Mouse (Mus musculus) heart, adult 8-10 months (tissue): ENCODE results near the gene Sh2d3c. TPM values are rescaled to one million over a fixed set of nuclear protein-coding genes. Genes with fewer than 3 reads are reported as not detected.
A peak's percentile ranks its signal among the peaks of the same experiment; 100 is the strongest.

Experiments
- DNase-seq: peaks from one replicate; pipeline ENCODE4 v3.0.0; 2022; ENCODE audit warnings: low spot score
- total RNA-seq, 4 experiments: library from RNA; stranded (reverse); gene quantifications; 2 replicates each; pipeline ENCODE4 v1.2.4; 2022

The Sh2d3c gene
- total RNA-seq, 4 experiments from 2014 or later, result 16.4 to 28.8 (median 21.7) TPM

DNA sequence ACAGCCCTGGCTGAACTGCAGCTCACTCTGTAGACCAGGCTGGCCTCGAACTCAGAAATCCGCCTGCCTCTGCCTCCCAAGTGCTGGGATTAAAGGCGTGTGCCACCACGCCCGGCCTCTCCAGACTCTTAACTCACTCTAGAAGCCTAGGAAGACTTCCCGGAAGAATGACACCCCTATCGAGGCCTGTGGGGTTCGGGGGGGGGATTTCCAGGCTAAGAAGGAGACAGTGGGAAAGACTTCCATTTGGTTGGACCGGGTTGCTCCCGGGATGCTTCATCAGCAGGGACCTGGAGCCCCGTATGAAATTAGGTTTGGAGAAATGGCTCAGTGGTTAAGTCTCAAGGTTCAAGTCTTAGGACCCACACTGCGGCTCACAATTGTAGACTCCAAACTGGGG lies 26.2 kb upstream of the Sh2d3c start:
- no peak for DNase-seq

DNA sequence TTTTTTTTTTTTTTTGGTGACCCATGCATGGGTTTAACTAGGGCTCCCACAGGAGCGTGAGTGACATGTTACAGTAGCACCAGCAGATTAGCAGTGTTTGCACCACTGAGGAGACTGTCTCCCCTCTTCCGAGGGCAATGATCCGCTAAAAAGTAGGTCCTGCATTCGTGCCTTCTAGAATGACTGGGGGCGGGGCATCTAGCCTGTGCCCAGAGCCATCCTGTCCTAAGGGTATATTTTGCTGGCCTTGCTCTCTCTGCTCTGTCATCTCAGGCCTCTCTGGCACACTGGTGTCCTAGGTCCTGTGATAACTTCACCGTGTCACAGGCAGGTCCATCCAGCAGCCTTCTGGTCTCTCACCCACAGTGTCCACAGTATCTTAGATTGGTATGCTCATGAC lies 21.2 kb upstream of the Sh2d3c start:
- no peak for DNase-seq

DNA sequence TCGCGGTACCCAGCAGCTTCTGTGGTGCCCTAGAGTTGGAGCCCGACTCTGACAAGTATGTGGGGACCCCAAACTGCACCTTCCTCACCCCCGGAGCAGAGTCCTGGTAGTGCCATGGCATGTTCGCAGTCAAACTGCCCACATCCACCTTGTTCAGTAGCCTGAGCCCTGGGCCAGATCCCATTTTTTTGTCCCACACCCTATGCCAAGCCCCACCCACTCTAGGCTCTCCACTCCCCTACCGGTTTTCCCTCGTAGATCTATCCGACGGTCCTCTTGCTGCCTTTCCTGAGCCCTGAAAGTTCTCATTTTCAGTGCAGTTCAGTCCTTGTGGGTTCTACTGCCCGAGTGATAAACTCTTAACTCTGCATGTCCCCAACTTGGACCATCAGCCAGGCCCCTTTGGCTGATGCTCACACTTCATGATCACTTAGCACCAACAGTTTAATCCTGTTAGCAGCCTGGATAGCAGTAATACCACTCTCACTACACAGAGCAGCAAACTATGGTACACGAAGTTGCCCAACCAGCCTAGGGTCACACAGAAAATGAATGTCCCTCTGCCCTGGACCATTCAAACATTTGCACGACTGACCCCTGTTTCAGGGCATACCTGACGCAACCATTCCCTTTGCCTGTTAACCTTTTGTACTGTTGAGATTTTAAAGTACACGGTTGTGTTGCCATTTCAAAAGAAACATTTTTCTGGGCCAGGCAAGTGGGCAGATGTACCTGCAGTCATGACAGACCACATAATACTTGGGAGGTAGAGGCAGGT lies 19.7 kb upstream of the Sh2d3c start:
- DNase-seq, result no peak

- no peak for DNase-seq
These were observed 17.8 kb upstream of the Sh2d3c start for GRCm38 (mm10) chr2:32703046-32703445.

DNA sequence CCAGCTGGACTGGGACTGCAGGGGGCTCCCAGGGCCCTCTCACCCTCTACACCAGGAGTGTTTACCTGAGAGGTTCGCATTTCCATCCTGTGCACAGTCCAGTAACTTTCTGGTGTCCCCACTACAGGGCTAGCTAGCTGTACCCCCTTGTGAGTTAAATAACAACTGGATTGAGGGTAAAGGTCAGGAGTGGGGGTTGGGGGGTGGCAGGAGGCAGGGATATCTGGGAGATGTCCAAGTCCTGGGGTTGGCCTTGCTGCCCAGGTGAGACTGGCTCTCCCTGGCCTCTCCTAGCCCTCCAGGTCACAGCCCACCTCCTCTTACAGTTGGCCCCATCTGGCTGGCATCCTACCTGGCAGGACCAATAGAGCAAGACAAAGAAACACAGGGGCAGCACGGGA lies 16.8 kb upstream of the Sh2d3c start, which contains the start of gene Fpgs:
Gene Fpgs, minus strand, starts transcription at position 125 of the 401 bp plus-strand sequence.
- no peak for DNase-seq

- DNase-seq, result no peak
These were observed 15.8 kb upstream of the Sh2d3c start for GRCm38 (mm10) chr2:32705018-32705417.

DNA sequence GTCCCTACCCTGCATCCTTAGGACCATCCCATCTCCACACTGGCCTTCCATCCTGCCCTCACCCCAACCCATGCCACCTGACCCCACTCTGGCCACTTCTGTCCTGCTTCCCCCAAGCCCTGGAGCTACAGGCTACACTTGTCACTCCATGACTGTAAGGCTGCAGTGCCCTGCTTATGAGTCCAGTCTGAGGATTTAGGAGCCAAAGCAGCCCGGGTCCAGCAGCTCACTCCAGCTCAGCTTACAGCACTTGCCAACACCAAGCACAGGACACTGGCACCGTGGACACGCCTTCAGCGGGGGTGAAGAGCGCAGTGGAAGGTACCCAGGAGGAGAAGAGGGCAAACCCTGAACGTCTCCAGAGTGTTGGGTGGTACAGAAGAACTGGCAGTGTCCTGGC lies 13.9 kb upstream of the Sh2d3c start:
- DNase-seq, result no peak

DNA sequence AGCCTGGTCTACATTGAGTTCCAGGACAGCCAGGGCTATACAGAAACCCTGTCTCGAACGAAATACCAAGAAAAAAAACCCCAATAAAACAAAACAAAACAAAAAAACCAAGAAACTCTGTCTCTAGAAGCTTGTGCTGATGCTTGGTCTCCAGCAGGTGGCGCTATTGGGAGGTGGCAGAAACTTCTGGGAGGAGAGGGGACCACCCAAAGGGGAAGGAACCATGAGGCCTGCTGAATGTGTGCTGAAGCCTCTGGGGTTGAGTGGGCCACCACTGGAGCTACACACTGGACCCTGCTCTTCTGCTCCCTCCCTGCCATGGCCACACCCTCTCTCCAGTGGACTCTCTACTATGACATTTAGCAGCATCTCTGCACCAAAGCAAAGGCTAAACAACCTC lies 12.2 kb upstream of the Sh2d3c start:
- no peak for DNase-seq

DNA sequence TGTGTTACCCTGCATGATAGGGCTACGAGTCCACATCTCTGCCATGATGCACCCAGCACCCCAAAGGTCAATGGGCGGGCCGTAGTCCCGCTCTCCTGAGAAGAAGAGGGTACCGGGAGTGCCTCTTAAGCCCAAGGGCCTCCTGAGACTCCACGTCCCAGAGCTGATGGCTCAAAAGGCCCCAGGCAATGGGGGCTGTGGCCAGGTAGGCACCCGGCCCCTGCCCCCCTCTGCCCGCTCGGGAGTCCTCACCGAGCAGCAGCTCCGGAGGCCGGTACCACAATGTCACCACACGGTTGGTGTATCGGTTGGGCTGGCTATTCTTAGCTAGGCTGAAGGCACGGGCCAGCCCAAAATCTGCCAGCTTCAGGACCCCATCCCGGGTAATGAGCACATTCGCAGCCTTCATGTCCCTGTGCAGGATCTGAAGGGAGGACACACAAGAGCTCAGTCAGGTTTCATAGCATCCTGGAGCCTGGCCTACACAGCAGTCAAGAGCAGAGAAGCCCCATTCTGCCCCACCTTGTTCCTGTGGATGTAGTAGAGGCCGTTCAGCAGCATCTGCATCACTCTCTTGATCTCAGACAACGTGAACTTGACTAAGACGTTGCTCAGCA lies 11.2 kb upstream of the Sh2d3c start:
- no peak for DNase-seq

- no peak for DNase-seq
These were observed 10.4 kb upstream of the Sh2d3c start for GRCm38 (mm10) chr2:32710425-32710824.

- no peak for DNase-seq
These were observed 9.4 kb upstream of the Sh2d3c start for GRCm38 (mm10) chr2:32711301-32712056.

- DNase-seq, result peak; percentile 84
These were observed 8.7 kb upstream of the Sh2d3c start for GRCm38 (mm10) chr2:32712108-32712551.

GRCm38 (mm10) chr2:32712586-32712933 lies 8.3 kb upstream of the Sh2d3c start:
- peak; percentile 93 for DNase-seq

DNA sequence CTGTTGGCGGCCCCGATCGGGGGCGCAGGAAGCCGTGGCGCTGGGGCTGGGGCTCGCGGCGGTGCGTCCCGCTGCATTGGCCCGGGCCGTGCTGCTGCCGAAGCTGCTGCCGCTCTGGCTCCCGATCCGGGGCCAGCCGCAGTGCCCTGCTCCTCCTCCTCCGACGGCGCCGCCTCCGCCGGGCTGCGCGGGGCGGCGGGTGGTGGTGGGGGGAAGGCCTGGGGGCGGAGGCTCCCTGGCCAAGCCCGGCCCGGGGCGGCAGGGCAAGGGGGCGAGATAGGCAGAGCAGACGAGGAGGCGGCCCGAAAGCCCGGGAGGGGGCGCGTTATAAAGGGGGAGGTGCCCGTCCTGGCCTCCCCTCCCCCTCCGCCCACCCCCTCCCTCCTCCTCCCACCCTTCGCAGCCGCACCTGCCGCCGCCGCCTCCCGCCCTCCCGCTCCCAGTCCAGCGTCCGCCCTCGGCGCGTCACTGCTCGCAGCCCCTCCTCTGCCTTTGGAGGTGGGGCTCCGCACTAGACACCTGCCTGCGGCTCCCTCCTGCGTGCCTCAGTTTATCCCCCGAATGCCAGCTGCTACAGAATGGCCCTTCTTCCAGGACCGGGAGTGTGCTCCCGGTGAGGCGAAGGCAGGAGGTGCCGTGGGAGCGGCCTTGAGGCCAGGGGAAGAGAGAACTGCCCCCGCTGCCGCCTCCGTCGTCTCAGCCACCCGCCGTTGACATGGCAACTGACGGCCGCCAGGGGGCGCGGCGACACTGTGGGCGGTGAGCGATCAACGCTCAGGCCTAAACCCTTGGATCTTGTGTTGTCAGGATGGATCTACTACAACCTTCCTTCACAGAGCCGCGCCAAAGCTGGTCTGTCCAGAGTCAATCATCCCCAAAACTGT lies 7.7 kb upstream of the Sh2d3c start, which contains the start of gene Cdk9:
Gene Cdk9, minus strand, starts transcription at position 143 of the 884 bp plus-strand sequence.
- DNase-seq, result peak; percentile 92

DNA sequence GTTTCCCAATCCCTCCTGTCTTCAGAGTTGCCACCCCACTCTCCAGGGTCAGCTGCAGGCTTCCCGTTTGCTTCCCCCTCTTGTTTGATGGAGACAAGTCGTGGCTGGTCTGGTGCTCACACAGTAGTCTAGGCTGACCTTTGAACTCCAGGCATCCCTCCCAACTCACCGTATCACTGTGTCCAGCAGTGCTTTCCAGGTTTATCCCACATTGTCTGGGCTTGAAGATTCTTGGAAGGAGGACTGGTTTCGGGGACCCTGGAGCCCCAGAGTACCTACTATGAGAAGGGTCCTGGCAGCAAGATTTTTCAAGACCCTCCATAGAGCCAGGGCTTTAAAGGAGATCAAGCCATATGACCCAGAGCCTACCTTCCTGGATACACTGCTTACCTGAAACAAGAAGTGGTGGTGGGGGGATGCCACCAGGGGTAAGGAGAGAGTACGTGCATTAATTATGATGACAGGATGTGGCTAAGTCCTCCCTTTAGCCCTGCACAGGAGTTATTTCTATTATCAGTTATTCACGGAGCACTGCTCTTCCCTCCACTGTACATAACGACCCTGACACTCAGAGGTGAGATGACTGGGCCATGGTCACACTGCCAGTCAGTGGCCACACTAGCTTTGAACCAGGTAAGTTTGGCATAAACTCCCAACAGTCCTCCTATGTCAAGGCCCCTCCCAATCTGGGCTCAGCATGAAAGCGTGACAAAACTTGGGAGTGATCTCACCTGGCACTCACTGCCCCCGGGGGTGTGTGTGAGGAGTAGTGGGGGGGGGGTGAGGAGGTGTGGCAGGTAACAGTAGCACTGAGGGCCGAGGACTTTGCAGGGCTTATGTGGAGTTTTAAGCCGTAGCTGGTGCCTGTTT lies 6.5 kb upstream of the Sh2d3c start:
- DNase-seq, result no peak

DNA sequence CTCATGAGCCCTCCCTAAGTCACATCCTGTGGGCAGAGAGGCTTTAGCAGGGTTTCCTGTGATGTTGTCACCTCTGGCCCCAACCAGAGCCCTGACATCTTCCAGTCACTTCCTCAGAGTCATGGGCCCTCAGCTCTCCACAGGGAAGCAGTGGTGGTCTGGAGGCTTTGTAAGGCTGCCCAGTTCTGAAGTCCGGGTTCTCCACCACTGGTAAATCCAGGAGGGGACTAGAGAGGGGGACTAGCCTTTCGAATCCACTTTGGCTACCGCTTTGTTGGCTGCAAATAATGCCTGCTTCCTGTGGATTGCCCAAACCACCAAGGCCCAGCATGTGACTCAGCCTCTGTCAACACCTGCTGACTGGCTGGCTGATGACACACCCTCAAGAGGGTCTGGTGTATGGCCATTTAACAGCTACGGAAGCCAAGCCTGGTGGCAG lies 5.8 kb upstream of the Sh2d3c start:
- DNase-seq, result no peak

DNA sequence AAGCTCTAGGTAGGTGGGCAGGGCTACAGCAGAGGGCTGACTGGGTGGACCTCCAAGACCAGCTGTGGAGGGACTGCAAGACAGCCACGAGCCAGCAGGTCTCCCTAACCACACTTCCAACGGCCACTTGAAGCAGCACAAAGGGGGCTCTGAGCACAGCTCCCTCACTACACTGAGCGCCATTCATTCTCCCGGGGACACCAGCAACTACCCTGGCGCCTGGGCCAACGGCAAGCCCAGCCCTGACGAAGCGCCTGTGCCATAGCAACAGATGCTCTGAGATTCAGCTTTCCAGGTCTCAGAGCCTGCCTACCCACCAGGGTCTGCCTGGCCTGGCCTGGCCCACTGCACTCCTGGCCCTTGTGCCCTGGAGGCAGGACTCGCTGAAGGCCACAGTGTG lies 2.1 kb upstream of the Sh2d3c start:
- DNase-seq, result no peak

DNA sequence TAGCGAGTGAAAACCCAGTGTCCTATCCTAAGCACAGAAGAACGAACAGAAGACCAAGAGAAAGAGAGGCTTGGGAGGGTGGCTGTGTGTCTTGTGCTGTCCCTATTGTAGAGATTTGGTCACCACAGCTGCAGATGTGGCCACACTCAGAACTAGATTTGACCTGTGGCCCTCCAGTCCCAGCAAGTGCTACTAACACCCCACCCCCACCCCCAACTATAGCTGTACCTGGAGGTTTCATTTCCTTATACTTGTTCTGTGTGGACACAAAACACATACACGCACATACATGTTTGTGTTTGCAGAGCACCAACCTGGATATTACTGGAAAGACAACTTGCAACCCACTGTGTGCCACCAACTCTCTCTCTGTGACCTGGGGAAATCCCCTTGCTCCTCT lies 802 bp upstream of the Sh2d3c start:
- no peak for DNase-seq

GRCm38 (mm10) chr2:32722046-32722445 lies 1.2 kb downstream of the Sh2d3c start:
- no peak for DNase-seq

DNA sequence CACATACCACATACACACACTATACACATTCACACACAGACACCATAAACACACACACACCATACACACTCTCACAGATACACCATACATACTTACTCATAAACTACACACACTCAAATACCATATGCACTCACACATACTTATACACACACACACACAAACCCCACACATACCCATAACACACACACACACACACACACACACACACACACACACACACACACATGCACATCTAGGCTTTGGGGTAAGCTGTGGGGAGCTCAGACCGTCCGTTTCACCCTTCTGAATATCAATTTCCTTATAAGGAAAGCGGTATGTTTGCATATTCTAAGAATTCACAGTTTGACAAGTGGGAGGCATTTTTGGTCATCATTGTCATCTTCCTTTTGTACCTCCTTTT lies 1.7 kb downstream of the Sh2d3c start:
- no peak for DNase-seq
